Mouse (Mus musculus) MN1 (cell line): ENCODE measurements around the gene Atr.

Experiments
- DNase-seq: peaks from one replicate; pipeline ENCODE4 v3.0.0-alpha.2; 2016; ENCODE audit warnings: low spot score

Gene Atr

GRCm38 (mm10) chr9:95857414-95858026 is at the start of gene Atr:
Gene Atr, plus strand, starts transcription at chr9:95857597.
- peak; percentile 95 for DNase-seq

GRCm38 (mm10) chr9:95809596-95809995 is 47.8 kb upstream of the Atr start:
- DNase-seq = no peak

DNA sequence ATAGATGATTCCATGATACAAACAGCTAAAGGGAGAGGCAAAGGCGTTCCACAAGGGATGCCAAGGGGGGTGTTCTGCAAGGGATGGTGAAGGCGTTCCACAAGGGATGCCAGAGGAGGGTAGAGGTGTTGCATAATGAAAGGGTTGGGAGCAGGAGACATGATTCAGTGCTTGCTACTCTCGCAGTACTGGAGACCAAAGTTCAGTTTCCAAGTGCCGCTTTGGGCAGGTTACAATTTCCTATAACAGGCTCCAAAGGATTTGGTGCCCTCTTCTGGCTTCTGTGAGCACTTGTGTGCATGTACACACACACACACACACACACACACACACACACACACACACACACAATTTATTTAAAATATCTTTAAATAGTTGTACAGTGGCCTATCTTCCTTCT is 45.6 kb upstream of the Atr start:
- no peak for DNase-seq

- DNase-seq = no peak
Measured at GRCm38 (mm10) chr9:95813721-95814531, 43.5 kb upstream of the Atr start.

GRCm38 (mm10) chr9:95815015-95815673 is 42.3 kb upstream of the Atr start:
- DNase-seq = no peak

GRCm38 (mm10) chr9:95815706-95816105 is 41.7 kb upstream of the Atr start:
- DNase-seq = no peak

DNA sequence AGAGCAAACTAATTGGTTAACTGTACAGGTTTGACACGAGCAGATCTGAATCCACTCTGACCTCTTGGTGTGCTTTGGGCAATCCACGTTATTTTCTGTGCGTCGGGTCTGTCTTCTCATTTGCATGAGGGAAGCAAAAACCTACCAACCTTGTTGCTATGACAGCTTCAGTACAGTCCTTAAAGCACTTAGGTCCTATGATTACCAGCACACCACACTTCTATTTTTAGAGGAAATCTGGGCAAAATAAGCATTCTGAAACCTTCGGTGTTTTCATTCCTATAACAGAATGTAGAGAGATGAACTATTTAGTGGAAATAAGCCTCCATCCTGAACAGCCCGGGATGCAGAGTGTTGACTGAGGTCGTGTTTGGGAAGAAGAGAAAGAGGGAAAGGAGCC is 34.9 kb upstream of the Atr start:
- DNase-seq = no peak

DNA sequence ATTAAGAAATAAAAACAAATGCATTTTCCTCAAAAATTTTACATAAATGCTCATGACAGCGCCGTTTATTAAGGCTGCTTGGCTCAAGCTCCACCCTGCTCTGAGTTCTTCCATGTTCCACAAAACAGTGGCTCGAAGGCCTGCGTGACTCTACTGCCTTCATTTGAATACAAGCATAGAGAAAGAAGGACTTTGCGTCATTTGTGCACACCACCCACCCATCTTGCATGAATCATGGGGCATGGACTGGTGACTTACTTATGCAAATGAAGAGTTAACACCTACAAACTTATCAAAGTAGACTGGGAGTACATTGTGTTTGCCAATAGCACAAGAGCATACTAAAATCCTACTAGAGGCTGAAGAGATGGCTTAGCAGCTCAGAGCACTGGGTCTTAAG is 29.8 kb upstream of the Atr start:
- DNase-seq = no peak

- DNase-seq = no peak
Measured at GRCm38 (mm10) chr9:95832758-95833157, 24.6 kb upstream of the Atr start.

GRCm38 (mm10) chr9:95834799-95835198 is 22.6 kb upstream of the Atr start:
- no peak for DNase-seq

DNA sequence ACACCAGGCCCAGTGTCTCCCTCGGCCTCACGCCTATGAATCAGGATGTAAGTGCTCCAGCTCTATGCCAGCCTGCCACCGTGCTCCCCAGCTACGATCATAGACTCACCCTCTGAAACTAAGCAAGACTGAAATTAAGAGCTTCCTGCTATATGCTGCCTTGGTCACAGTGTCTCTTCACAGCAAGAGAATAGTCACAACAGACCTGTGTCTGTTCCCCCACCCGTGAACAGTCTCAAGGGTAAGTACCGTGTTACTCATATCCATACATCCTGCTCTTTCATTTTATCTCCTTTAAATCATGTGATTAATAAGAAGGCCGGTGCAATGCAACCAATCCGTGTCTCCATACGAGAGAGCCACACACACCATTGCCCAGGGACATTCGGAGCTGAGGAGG is 21.7 kb upstream of the Atr start:
- DNase-seq = no peak

GRCm38 (mm10) chr9:95839424-95839823 is 18.0 kb upstream of the Atr start:
- DNase-seq = no peak

- no peak for DNase-seq
Measured at GRCm38 (mm10) chr9:95844825-95845460, 12.5 kb upstream of the Atr start, which contains the start of gene Pls1. Gene Pls1, minus strand, starts transcription at chr9:95845311.

DNA sequence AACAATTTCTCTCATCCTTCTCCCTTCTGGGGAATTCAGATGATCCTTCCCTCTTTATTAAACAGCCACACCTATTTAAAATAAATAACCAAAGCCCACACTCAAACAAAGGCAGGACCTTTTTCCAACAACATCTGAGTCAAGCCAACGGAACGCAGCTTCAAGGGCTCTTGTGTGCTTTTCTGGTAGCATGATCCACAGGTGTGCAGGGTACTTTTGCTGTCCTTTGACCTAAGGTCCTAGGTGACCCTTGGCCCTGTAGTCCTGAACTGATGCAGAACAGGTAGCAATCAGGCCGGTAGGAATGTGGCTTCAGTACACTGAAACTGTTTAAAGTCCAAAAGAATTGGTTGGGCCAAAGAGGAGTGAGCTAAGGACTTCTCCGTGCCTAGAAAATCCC is 11.7 kb upstream of the Atr start:
- no peak for DNase-seq

GRCm38 (mm10) chr9:95851671-95852070 is 5.7 kb upstream of the Atr start:
- no peak for DNase-seq

DNA sequence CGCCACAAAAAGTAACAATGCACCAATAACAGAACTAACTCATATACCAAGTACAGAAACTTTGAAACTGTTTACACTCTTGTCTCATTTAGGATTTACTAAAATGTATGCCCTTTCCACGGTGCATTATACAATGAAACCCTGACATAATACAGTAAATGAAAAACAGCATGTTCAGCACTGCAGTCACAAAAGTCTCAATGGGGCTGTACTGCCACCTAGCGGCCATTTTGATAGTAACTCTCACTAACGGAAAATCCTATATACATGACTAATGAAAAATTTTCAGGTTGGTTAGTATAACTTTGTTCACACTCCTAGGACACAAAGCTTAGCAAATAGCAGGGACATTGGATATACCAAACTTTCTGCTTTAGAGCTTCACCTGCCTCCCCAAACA is 4.5 kb upstream of the Atr start:
- peak; percentile 82 for DNase-seq

DNA sequence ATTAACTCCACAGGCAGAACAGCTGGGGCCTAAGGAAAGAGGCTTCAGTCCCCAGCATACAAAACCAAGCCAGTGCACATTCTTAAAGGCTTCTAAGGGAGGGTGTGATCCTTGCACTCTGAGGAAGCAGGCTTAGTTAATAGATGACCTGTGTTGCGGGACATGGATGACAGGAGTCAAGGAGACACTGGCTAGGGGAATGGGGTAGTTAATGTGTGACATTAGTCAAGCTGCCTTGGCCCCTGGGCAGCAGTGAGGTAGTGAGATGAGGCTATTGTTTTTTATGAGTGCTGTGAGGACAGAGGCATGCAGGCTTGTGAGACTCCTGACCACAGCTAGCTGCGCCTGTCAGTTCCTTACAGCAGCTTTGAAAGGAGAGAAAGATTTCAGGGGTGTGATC is 2.5 kb upstream of the Atr start:
- no peak for DNase-seq

- DNase-seq = no peak
Measured at GRCm38 (mm10) chr9:95856004-95856403, 1.4 kb upstream of the Atr start.

DNA sequence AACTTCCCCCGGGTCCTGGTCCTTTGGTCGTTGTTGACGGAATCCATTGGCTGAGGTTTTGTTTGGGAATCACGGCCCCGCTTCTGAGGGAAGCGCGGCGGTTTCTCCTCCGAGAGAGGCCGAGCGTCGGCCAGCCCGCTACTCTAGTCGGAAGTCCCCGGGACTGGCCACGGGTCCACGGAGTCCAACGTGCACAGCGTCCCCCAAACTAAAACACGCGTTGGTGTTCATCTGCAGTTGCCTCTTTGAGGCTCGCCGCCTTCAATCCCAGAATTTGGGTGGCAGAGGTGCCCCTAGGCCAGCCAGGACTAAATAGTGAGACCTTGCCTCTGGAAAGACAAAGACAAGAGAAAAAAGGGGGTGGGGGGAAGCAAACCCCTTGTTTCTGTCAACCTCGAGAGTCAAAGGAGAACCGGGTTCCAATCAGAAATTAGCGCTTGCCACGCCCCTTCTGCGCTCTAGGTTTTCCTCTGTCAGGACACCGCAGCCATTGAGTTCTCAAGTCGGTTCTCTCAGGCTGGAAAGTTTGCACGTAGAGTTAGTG is 702 bp downstream of the Atr start:
- peak; percentile 61 for DNase-seq

DNA sequence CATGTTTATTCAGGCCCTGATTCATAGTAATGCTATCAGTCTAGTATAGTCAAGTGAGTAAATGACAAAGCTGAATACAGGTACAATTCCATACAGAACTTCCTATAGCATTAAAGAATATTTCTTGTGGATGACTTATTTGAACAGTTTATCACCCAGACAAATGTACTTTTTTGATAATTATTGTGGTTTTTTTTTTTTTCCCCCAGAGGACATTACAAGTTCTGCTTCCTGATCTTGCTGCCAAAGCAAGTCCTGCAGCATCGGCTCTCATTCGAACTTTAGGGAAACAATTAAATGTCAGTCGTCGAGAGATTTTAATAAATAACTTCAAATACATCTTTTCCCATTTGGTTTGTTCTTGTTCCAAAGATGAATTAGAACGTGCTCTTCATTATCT is 20.8 kb downstream of the Atr start:
- no peak for DNase-seq

- DNase-seq = no peak
Measured at GRCm38 (mm10) chr9:95882751-95883150, 25.4 kb downstream of the Atr start.

- DNase-seq = no peak
Measured at GRCm38 (mm10) chr9:95897392-95897791, 40.0 kb downstream of the Atr start.
